Mouse (Mus musculus) ES-Bruce4 (cell line): ENCODE measurements around the gene Rps9. TPM values are rescaled to one million over a fixed set of nuclear protein-coding genes. Genes with fewer than 3 reads are reported as not detected.
"Not testable (repeated sequence)": the region's sequence is repeated elsewhere in the genome, so short reads cannot be mapped to it uniquely, and the experiment has no call there.

Experiments used
- H3K27ac ChIP-seq: 2 replicates; pipeline ENCODE4 v1.5.1; 2012; ENCODE audit warnings: low read length, inconsistent platforms; ENCODE audit not compliant: insufficient read depth
- H3K27me3 ChIP-seq: 2 replicates; pipeline ENCODE4 v1.6.1; 2012; ENCODE audit warnings: mild to moderate bottlenecking, low read length, inconsistent platforms; ENCODE audit not compliant: control insufficient read depth, poor library complexity, insufficient read depth, severe bottlenecking
- H3K36me3 ChIP-seq: 2 replicates; pipeline ENCODE4 v1.6.1; 2012; ENCODE audit warnings: inconsistent platforms, mild to moderate bottlenecking, low read length, moderate library complexity; ENCODE audit not compliant: control insufficient read depth, poor library complexity, insufficient read depth, severe bottlenecking
- H3K4me1 ChIP-seq: one replicate; pipeline ENCODE4 v1.8.1; 2011; ENCODE audit warnings: low read length; ENCODE audit not compliant: control insufficient read depth, insufficient read depth
- H3K4me3 ChIP-seq: 2 replicates; pipeline ENCODE4 v1.5.1; 2011; ENCODE audit warnings: low read depth, mild to moderate bottlenecking, low read length
- H3K9ac ChIP-seq: 2 replicates; pipeline ENCODE4 v1.6.1; 2012; ENCODE audit warnings: low read depth, mild to moderate bottlenecking, inconsistent platforms; ENCODE audit not compliant: poor library complexity, severe bottlenecking
- H3K9me3 ChIP-seq: replicated peaks from 2 replicates; pipeline ENCODE4 v1.6.1; 2012; ENCODE audit warnings: mild to moderate bottlenecking, low read length, inconsistent platforms; ENCODE audit not compliant: control insufficient read depth, poor library complexity, insufficient read depth, severe bottlenecking
- CTCF ChIP-seq: IDR thresholded peaks from one replicate; pipeline ENCODE4 v1.8.1; 2011; ENCODE audit warnings: low read depth, low read length
- EP300 ChIP-seq: IDR thresholded peaks from 2 replicates; pipeline ENCODE4 v1.6.1; 2011; ENCODE audit warnings: low read depth, low read length; ENCODE audit not compliant: insufficient read depth
- POLR2A ChIP-seq: IDR thresholded peaks from one replicate; pipeline ENCODE4 v1.8.1; 2011; ENCODE audit warnings: low read length; ENCODE audit not compliant: insufficient read depth
- polyA plus RNA-seq: library from polyadenylated mRNA; stranded (reverse); fragments of >200 nt; gene quantifications from 2 replicates; pipeline ENCODE4 v1.2.4, GENCODE M21; 2011; ENCODE audit warnings: low read depth; ENCODE audit not compliant: missing spikeins, insufficient read depth, insufficient read length

Rps9 gene
- polyA plus RNA-seq, 1 experiment: 1,660 TPM

DNA sequence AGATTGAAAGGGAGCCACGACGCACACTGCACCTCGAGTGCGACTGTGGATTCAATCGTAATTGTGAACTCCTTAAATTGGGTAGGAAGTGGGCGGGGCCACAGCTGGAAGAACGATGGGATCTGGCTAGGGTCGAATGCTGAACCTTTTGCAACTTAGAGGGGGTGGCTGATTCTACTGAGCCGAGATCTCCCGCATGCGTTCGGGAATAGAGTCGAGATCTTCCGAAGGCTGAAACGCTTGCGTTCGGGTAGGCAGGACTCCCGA is 10.1 kb upstream of the Rps9 start:
- H3K36me3 ChIP-seq: peaks cover 12% of the 10 kb centered on the region
- no peak for TF ChIP-seq POLR2A
- no peak for TF ChIP-seq CTCF
- TF ChIP-seq EP300: no peak
- H3K9me3 ChIP-seq: no peaks in the 10 kb centered on the region
- peak overlapping the region; percentile 82 for H3K27ac ChIP-seq
- peak overlapping the region; percentile 55 for H3K9ac ChIP-seq
- no peaks in the 10 kb centered on the region for H3K4me1 ChIP-seq
- H3K4me3 ChIP-seq: peak overlapping the region; percentile 76
- no peaks in the 10 kb centered on the region for H3K27me3 ChIP-seq

DNA sequence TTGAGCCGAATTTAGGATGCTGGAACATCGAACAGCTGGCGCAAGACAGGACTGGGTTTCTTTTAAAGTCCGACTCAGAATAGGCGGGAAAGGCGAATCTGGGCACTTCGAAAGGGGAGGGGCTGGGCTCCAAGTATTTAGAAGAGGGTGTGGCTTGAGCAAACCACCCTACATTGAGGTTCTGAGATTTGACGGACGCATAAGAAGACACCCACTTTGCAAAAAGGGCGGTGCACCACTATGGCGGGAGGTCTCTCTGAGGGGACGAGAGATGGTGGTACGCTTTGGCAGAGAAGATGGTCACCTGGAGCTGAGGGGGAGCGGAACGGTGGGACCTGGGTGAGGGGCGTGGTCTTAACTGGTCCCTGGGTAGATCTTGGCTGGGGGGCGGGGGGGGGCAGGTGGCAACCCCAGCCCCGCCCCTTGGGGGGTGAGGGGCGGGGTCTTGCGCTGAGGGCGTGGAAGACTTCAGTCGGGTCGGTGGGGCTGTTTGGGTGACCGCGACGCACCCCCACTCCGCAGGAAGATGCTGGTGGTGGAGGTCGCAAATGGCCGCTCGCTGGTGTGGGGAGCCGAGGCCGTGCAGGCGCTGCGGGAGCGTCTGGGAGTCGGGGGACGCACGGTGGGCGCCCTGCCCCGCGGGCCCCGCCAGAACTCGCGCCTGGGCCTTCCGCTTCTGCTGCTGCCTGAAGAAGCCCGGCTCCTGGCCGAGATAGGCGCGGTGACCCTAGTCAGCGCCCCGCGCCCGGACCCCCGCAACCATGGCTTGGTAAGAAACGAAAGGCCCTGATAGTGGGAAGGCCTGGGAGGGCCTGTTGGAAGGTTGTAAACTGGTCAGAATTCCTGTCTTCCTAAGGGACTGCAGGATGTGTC is 9.5 kb upstream of the Rps9 start:
- peak overlapping the region; percentile 76 for H3K4me3 ChIP-seq
- H3K9me3 ChIP-seq: no peaks in the 10 kb centered on the region
- H3K27ac ChIP-seq: peak overlapping the region; percentile 82
- TF ChIP-seq CTCF (no peak), EP300 (no peak), POLR2A (no peak)
- H3K4me1 ChIP-seq: no peaks in the 10 kb centered on the region
- H3K36me3 ChIP-seq: peaks cover 15% of the 10 kb centered on the region
- H3K9ac ChIP-seq: peak overlapping the region; percentile 55
- H3K27me3 ChIP-seq: no peaks in the 10 kb centered on the region

- H3K4me3 ChIP-seq: peak overlapping the region; percentile 76
- H3K9ac ChIP-seq: peak overlapping the region; percentile 55
- not testable (repeated sequence) for H3K4me1 ChIP-seq, H3K27ac ChIP-seq, H3K9me3 ChIP-seq, H3K27me3 ChIP-seq
- peaks cover 15% of the 10 kb centered on the region for H3K36me3 ChIP-seq
These were observed 8.9 kb upstream of the Rps9 start for GRCm38 (mm10) chr7:3694949-3695305.

GRCm38 (mm10) chr7:3698471-3698870 is 5.3 kb upstream of the Rps9 start:
- no peaks in the 10 kb centered on the region for H3K27me3 ChIP-seq
- H3K9ac ChIP-seq: no peak overlapping the region
- TF ChIP-seq POLR2A: no peak
- no peak for TF ChIP-seq EP300
- no peak for TF ChIP-seq CTCF
- H3K36me3 ChIP-seq: peaks cover 22% of the 10 kb centered on the region
- no peaks in the 10 kb centered on the region for H3K4me1 ChIP-seq
- H3K4me3 ChIP-seq: no peak overlapping the region
- no peak overlapping the region for H3K27ac ChIP-seq
- H3K9me3 ChIP-seq: no peaks in the 10 kb centered on the region

DNA sequence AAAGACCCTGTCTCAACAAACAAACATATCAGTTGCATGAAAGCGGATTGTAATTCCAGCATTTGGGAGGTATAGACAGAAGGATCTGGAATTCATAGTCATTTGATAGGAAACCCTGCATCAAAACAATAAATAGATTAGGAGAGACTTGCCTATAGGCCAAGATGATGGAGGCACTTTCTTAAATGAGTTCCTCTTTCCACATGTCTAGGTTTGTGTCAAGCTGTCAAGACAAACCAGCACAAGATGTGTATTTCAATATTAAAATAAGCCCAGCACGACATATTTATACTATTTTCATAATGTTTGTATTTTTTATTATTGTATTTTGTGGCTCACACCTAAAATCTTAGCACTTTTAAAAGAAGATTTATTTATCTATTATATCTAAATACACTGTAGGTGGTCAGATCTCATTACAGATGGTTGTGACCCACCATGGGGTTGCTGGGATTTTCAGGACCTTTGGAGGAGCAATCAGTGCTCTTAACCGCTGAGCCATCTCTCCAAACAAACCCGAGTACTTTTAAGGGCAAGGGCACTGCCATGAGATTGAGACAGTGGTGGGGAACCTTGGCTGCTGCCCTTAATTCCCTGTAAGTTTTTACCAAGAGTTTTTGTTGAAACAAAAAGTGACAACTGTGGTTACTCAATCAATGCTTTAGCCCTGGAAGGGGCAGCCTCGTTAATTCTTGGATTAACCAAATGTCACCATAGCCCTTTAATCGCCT is 480 bp upstream of the Rps9 start:
- H3K27me3 ChIP-seq: no peaks in the 10 kb centered on the region
- peak overlapping the region; percentile 59 for H3K9ac ChIP-seq
- H3K4me1 ChIP-seq: no peaks in the 10 kb centered on the region
- peak overlapping the region; percentile 52; the same call in 1 of the 2 replicates for H3K27ac ChIP-seq
- TF ChIP-seq EP300: no peak
- no peak for TF ChIP-seq CTCF
- no peak for TF ChIP-seq POLR2A
- H3K36me3 ChIP-seq: peaks cover 52% of the 10 kb centered on the region
- H3K9me3 ChIP-seq: no peaks in the 10 kb centered on the region
- peak overlapping the region; percentile 38 for H3K4me3 ChIP-seq

- peak overlapping the region; percentile 80 for H3K27ac ChIP-seq
- no peaks in the 10 kb centered on the region for H3K9me3 ChIP-seq
- no peaks in the 10 kb centered on the region for H3K4me1 ChIP-seq
- peak overlapping the region; percentile 84 for H3K4me3 ChIP-seq
- TF ChIP-seq POLR2A: no peak
- no peak for TF ChIP-seq CTCF
- TF ChIP-seq EP300: no peak
- peaks cover 49% of the 10 kb centered on the region for H3K36me3 ChIP-seq
- no peaks in the 10 kb centered on the region for H3K27me3 ChIP-seq
- H3K9ac ChIP-seq: peak overlapping the region; percentile 92
These were observed 682 bp downstream of the Rps9 start for GRCm38 (mm10) chr7:3704475-3704874.

- H3K27ac ChIP-seq: peak overlapping the region; percentile 84
- peak overlapping the region; percentile 92 for H3K9ac ChIP-seq
- peak overlapping the region; percentile 88 for H3K4me3 ChIP-seq
- H3K9me3 ChIP-seq, H3K4me1 ChIP-seq, H3K27me3 ChIP-seq: not testable (repeated sequence)
- peaks cover 45% of the 10 kb centered on the region for H3K36me3 ChIP-seq
These were observed 1.7 kb downstream of the Rps9 start for GRCm38 (mm10) chr7:3705461-3705860.
